In genomic region chr1:81912607-81913006, GRCm38 (mm10) we compare ENCODE assay signal across 20 mouse cellular contexts.
"Had no signal": no experiment of that assay in that cellular context is flagged by ENCODE, and none has a peak within 500 bp of the region (broad histone marks: within the 10 kb centered on the region; RNA-seq: fewer than 3 reads in every experiment).

No protein-coding gene starts in this region.

- H3K36me3 ChIP-seq: kidney, embryonic 15.5 days; limb, embryonic 12.5 days; limb, embryonic 15.5 days; midbrain, embryonic 12.5 days; midbrain, embryonic 15.5 days had no signal

- H3K4me3 ChIP-seq: kidney, embryonic 15.5 days; left cerebral cortex, adult 2 months; limb, embryonic 12.5 days; limb, embryonic 15.5 days; midbrain, embryonic 12.5 days; midbrain, embryonic 15.5 days had no signal

- H3K27me3 ChIP-seq: kidney, embryonic 15.5 days; limb, embryonic 12.5 days; limb, embryonic 15.5 days; midbrain, embryonic 12.5 days; midbrain, embryonic 15.5 days had no signal

- H3K27ac ChIP-seq: kidney, embryonic 15.5 days; left cerebral cortex, adult 2 months; limb, embryonic 12.5 days; limb, embryonic 15.5 days; liver, embryonic 14.5 days; macrophage; midbrain, embryonic 12.5 days; midbrain, embryonic 15.5 days; stomach, postnatal 0 days had no signal

- DNase-seq: kidney, adult 8-10 months; kidney, postnatal 10 days; kidney, postnatal 36 days; layer of hippocampus, postnatal 36 days; lung, embryonic 14.5 days; right cerebral cortex, adult 18-20 months; right cerebral cortex, postnatal 14 days; right cerebral cortex, postnatal 4 days; thymus, adult 2 months; thymus, postnatal 14 days; thymus, postnatal 4 days had no signal

- H3K9me3 ChIP-seq: kidney, embryonic 15.5 days; limb, embryonic 12.5 days; limb, embryonic 15.5 days; midbrain, embryonic 12.5 days; midbrain, embryonic 15.5 days had no signal

- H3K4me1 ChIP-seq: midbrain, embryonic 12.5 days; midbrain, embryonic 15.5 days had no signal
